Mouse (Mus musculus) hindbrain, embryonic 10.5 days (tissue): ENCODE results near the gene Eif4g3. TPM values are rescaled to one million over a fixed set of nuclear protein-coding genes. Genes with fewer than 3 reads are reported as not detected.
"Not testable (repeated sequence)": the region's sequence is repeated elsewhere in the genome, so short reads cannot be mapped to it uniquely, and the experiment has no call there.

ENCODE experiments used
- DNase-seq: peaks from one replicate; pipeline ENCODE4 v3.0.0-alpha.2; 2017; ENCODE audit warnings: low spot score
- H3K27ac ChIP-seq: fragments of 300-500 bp; sonication (generic); 2 replicates; pipeline ENCODE4 v1.5.1; 2016; ENCODE audit warnings: mild to moderate bottlenecking, moderate library complexity
- H3K27me3 ChIP-seq: fragments of 300-500 bp; sonication (generic); 2 replicates; pipeline ENCODE4 v1.6.1; 2016; ENCODE audit warnings: mild to moderate bottlenecking; ENCODE audit not compliant: poor library complexity, insufficient read depth, severe bottlenecking
- H3K36me3 ChIP-seq: fragments of 300-500 bp; sonication (generic); 2 replicates; pipeline ENCODE4 v1.6.1; 2016; ENCODE audit warnings: mild to moderate bottlenecking, moderate library complexity
- H3K4me1 ChIP-seq: fragments of 300-500 bp; sonication (generic); replicated peaks from 2 replicates; pipeline ENCODE4 v1.6.1; 2016; ENCODE audit warnings: mild to moderate bottlenecking
- H3K4me3 ChIP-seq: fragments of 300-500 bp; sonication (generic); 2 replicates; pipeline ENCODE4 v1.5.1; 2016; ENCODE audit warnings: mild to moderate bottlenecking, moderate library complexity
- H3K9me3 ChIP-seq: fragments of 300-500 bp; sonication (generic); 2 replicates; pipeline ENCODE4 v1.6.1; 2016; ENCODE audit warnings: mild to moderate bottlenecking, moderate library complexity
- WGBS: fragments of 180-500 bp; shearing (Covaris S2); methylation state at CpG from one replicate; pipeline ENCODE4 v1.1.7; 2016; 5-methylcytosine and 5-hydroxymethylcytosine counted together
- polyA plus RNA-seq: library from polyadenylated mRNA; unstranded; fragments of >200 nt; fragmentation: Nextera tagmentation; extraction: Ambion mirVana; gene quantifications from 2 replicates; pipeline ENCODE4 v1.2.1, GENCODE M21; 2016

The Eif4g3 gene
- polyA plus RNA-seq, 1 experiment from 2014 or later = 42.4 TPM

DNA sequence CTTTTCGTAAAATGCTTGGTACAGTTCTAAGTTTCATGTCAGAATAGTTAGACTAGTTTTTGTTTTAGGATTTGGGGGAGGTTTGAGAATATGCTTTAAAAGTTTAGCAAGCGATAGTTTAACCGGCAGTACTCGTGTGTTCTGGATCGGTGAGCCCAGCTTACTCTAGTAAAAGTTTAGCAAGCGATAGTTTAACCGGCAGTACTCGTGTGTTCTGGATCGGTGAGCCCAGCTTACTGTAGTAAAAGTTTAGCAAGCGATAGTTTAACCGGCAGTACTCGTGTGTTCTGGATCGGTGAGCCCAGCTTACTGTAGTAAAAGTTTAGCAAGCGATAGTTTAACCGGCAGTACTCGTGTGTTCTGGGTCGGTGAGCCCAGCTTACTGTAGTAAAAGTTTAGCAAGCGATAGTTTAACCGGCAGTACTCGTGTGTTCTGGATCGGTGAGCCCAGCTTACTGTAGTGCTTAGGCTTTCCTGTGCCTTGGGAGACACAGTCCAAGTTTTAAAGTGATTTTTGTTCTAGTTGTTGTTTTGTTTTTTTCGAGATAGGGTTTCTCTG, 64.5 kb downstream of the Eif4g3 start:
- WGBS = 97% methylated on average over 22 of the region's 22 CpGs
- H3K27ac ChIP-seq, H3K4me1 ChIP-seq, H3K9me3 ChIP-seq, H3K27me3 ChIP-seq, DNase-seq, H3K4me3 ChIP-seq: not testable (repeated sequence)
- peaks cover 68% of the 10 kb centered on the region for H3K36me3 ChIP-seq

DNA sequence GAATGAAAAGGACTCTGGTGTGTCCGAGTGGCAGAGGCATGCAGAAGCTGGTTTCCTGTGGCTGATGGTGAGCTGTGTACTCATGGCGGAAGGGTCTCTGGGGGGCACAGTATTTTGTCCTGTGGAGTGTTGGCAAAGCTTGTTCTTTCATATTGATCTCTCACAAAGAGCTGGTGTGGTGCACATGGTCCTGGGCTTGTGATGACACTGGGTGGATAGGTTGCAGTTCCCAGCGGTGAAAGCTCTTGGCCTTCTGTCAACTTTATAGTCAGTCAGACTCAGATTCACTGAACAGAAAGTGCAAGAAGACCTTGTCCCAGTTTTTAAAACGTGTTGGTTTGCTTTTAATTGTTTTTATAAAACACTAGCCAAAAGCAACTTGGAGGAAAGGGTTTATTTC, 68.3 kb downstream of the Eif4g3 start:
- H3K36me3 ChIP-seq = peaks cover 73% of the 10 kb centered on the region
- H3K4me1 ChIP-seq = no peaks in the 10 kb centered on the region
- no peak for DNase-seq
- no peak overlapping the region for H3K4me3 ChIP-seq
- no peaks in the 10 kb centered on the region for H3K9me3 ChIP-seq
- no peak overlapping the region for H3K27ac ChIP-seq
- WGBS = 86% methylated on average over 4 of the region's 4 CpGs
- H3K27me3 ChIP-seq = no peaks in the 10 kb centered on the region

DNA sequence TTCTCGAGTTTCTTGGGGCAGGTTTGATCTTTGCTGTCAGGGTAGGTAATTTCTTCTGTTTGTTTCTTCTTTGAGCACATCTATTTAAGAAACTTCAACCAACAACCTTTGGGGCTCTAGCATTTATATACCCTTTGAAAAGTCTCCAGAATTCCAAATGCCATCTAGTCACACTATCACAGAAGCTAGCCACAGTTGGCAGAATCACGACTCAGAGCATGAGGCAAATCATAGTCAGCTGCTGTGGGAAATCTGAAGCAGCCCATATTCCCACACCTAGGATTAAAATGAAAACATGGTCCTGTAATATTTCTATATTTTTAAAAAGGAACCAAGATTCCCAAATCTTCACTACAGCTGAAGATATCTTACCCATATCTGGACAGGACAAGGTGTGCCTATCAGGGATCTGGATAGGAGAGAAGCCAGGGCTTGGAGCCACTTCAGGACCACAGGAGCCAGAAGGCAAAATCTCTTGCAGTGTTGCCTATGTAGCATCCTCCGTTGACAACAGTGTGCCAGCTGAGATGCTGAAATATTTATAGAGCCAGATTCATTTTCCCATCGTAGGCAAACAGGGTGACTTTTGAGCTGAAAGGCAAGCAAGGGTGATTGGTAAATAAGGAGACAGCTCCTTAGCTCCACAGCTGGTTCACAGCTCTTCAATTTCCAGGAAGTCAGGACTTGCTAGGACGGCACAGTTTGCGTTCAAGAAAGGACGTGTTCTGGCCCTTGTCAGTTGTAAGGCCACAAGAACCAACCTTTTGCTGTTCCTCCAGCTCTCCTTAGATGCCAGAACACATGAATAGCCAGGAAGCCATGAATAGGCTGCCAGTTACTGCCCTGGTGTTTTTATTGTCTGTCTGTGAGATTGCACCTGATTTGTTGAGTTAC, 70.8 kb downstream of the Eif4g3 start:
- DNase-seq = no peak
- H3K27me3 ChIP-seq = no peaks in the 10 kb centered on the region
- no peak overlapping the region for H3K27ac ChIP-seq
- peaks cover 74% of the 10 kb centered on the region for H3K36me3 ChIP-seq
- H3K9me3 ChIP-seq = no peaks in the 10 kb centered on the region
- H3K4me1 ChIP-seq = no peaks in the 10 kb centered on the region
- WGBS = 88% methylated on average over 7 of the region's 7 CpGs
- H3K4me3 ChIP-seq = no peak overlapping the region

DNA sequence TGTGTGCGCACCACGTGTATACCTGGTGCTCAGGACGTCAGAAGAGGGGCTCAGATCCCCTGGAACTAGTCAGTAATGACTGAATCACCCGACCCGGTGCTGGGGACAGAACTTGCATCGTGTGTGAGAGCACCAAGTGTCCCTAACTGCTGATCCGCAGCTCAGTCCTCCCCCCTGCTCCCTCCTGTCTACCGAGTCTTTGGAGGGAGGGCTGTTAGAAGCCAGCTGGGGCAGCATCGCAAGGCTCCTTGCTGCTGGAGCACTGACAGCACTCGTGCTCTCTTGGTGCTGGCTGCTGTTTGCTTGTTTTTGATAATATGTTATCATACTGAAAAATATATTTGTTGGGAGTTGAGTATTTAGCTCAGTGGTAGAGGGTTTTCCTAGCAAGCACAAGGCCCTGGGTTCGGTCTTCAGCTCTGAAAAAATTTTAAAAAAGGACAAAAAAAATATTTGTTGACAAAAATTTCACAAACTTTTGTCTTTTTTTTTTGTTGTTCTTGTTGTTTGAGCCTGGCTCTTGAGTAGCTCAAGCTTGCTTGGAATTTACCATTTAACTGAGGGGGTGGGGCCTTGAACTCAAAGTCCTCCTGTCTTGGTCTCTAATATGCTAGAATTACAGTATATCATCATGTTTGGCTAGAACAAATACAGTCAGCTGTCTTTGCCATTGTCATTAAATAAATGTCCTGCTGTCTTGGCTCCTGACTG, 72.2 kb downstream of the Eif4g3 start:
- Histone ChIP-seq H3K9me3 (no peaks in the 10 kb centered on the region), H3K27ac (no peak overlapping the region), H3K36me3 (peaks cover 84% of the 10 kb centered on the region), H3K4me1 (no peaks in the 10 kb centered on the region), H3K27me3 (no peaks in the 10 kb centered on the region), H3K4me3 (no peak overlapping the region)
- no peak for DNase-seq
- WGBS = 90% methylated on average over 11 of the region's 11 CpGs

DNA sequence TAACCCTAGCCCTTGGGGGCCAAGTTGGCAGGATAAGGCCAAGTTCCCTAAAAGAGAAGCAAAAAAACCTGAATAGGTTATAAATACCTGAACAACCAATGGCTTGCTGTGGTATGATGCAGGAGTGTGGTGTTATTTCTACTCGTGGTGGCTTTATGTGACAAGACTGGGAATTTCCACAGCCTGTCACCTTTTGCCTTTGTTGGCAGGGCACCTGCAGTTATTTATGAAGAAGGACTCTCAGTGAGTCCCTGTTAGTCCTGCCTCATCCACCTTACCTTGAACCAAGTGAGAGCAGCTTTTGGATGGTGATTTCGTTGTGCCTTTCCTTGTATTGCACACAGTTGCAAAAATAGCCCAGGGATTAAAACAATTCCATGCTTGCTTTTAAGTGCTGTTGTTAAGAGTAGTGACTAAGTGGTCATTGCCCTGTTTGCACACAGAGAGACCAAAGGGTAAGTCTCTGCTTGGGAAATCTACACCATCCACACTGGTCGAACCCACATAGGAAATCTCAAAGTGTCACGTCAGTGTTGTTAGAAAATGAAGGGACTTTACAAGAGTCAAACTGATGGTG, 72.9 kb downstream of the Eif4g3 start:
- peaks cover 89% of the 10 kb centered on the region for H3K36me3 ChIP-seq
- no peak overlapping the region for H3K4me3 ChIP-seq
- DNase-seq = no peak
- H3K27me3 ChIP-seq = no peaks in the 10 kb centered on the region
- H3K4me1 ChIP-seq = no peaks in the 10 kb centered on the region
- WGBS = 92% methylated on average over 4 of the region's 4 CpGs
- no peaks in the 10 kb centered on the region for H3K9me3 ChIP-seq
- no peak overlapping the region for H3K27ac ChIP-seq

DNA sequence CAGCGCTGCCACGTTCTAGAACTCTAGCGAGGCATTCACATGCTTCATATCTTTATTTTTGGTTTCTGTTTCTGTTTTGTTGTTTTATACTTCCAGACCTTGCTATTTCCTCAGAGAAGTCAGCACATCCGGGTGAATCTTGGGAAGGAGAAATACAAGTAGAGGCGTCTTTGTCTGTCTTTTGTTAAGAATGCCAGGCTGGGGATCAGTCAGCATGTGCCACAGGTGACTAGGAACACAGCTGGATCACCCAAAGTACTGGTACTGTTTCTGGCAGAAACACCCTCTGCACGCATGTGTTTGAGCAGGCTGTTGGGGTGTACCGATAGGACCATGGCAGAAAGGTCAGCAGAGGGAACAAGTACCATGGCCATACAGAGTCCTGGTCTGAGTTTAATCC, 73.6 kb downstream of the Eif4g3 start:
- Histone ChIP-seq H3K36me3 (peaks cover 85% of the 10 kb centered on the region), H3K4me3 (no peak overlapping the region), H3K9me3 (no peaks in the 10 kb centered on the region), H3K27me3 (no peaks in the 10 kb centered on the region), H3K27ac (no peak overlapping the region), H3K4me1 (no peaks in the 10 kb centered on the region)
- 94% methylated on average over 7 of the region's 7 CpGs for WGBS
- no peak for DNase-seq

DNA sequence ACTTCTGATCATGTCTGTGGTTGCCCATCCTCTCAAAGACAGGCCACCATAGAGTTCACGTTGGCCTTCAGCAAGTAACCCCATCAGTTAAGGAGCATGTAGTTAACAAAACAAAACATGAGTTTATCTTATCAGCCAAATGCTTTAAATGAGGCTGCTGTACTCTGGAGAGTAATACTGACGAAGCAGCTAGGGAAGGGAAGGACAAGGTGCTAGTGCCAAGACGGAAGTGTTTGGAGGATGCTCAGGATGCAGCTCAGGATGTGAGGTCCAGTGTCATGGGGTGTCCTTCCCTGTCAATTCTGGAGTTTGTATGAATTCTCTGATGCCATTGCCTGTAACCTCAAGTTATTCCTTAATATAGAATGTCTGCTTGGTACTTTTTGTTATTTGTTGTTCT, 75.0 kb downstream of the Eif4g3 start:
- no peak overlapping the region for H3K27ac ChIP-seq
- H3K9me3 ChIP-seq = no peaks in the 10 kb centered on the region
- H3K36me3 ChIP-seq = peaks cover 82% of the 10 kb centered on the region
- no peak overlapping the region for H3K4me3 ChIP-seq
- no peak for DNase-seq
- H3K27me3 ChIP-seq = no peaks in the 10 kb centered on the region
- WGBS = 93% methylated on average over 3 of the region's 3 CpGs
- H3K4me1 ChIP-seq = no peaks in the 10 kb centered on the region

DNA sequence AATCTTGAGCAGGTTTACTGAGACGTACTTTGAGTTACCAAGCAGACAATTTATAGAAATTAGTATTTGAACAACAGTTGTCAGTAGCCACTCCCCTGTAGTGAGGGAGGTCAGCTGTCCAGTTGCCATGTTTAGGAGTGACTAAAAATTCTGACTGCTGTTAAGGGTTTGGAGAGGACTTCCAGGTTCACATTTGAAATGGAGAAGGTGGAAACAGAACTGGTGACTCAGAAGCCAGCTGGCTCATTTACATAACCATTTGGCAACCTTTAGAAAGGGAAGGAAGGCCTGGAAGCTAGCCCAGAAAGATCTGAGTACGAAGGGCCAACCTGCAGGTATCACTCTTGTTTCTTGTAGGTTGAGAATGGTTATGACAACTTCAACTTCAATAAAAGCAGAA, 75.8 kb downstream of the Eif4g3 start:
- WGBS = 90% methylated on average over 2 of the region's 2 CpGs
- no peak for DNase-seq

DNA sequence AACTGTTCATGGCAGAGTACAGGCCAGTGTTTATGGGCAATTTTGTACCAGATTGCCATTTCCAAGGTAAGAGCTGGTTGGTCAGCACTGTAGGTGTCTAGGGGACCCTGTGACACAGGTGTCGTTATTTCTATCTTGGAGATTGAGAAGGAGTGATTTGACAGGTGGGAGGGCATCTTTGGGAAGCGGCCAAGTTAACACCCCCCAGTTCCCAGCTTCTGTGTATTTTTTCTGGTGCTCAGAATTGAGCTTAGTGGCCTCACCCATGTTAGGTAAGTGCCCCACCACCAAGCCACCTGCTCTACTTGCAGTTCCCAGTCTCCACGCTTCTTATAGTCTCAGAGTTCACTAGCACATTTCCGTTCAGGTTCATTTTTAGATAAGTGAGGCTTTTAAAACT, 76.5 kb downstream of the Eif4g3 start:
- Histone ChIP-seq H3K4me3 (no peak overlapping the region), H3K27ac (no peak overlapping the region), H3K4me1 (no peaks in the 10 kb centered on the region), H3K36me3 (peaks cover 75% of the 10 kb centered on the region), H3K27me3 (no peaks in the 10 kb centered on the region), H3K9me3 (no peaks in the 10 kb centered on the region)
- 95% methylated on average over 4 of the region's 4 CpGs for WGBS
- no peak for DNase-seq

More for the DNA sequence above, 75.8 kb downstream of the Eif4g3 start:
- peaks cover 82% of the 10 kb centered on the region for H3K36me3 ChIP-seq
- no peaks in the 10 kb centered on the region for H3K27me3 ChIP-seq
- H3K27ac ChIP-seq = no peak overlapping the region
- no peaks in the 10 kb centered on the region for H3K4me1 ChIP-seq
- H3K9me3 ChIP-seq = no peaks in the 10 kb centered on the region
- H3K4me3 ChIP-seq = no peak overlapping the region

DNA sequence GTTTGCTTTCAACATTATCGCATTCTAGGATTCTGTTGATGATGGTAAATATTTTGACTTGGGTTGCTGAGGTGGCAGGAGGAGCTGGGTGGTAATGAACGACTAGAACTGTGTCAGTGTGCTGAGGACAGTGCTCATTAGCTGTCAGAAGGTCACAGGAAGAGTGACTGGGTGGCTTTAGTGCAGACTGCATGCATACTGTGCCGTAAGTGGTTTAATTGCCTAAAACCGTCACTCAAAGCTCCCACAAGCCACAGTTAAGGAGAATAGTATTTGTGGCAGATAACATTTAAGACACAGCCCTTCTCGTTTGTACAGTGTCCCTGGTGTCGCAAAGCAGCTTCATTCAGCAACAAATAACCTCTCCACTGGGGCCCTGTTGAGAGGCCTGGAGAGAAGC, 78.7 kb downstream of the Eif4g3 start:
- 0 out of 2 replicates have a peak, but pooled peaks cover 3% of the 10 kb centered on the region for H3K4me1 ChIP-seq
- no peak for DNase-seq
- peaks cover 72% of the 10 kb centered on the region for H3K36me3 ChIP-seq
- H3K9me3 ChIP-seq = no peaks in the 10 kb centered on the region
- H3K27ac ChIP-seq = no peak overlapping the region
- no peak overlapping the region for H3K4me3 ChIP-seq
- no peaks in the 10 kb centered on the region for H3K27me3 ChIP-seq
- 84% methylated on average over 6 of the region's 6 CpGs for WGBS

DNA sequence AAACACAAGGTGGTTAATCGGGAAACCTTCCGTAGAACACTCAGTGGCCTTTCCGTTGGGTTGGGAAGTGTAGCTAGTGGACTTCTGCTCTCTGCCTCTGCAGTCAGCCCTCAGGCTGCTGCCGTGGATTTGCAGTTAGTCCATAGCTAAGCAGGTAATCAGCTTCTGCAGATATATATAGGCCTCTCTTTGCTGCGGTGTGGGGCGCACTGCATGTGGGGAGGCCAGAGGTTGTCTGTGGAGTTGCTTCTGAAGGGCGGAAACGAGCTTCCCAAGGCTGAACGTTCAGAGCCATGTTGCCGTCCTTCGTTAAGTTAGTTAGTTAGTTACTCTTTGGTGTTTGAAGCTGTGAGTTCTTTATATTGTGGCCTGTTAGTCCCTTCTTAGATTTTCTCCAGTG, 80.3 kb downstream of the Eif4g3 start:
- Histone ChIP-seq H3K4me3 (no peak overlapping the region), H3K9me3 (no peaks in the 10 kb centered on the region), H3K27me3 (no peaks in the 10 kb centered on the region), H3K36me3 (peaks cover 72% of the 10 kb centered on the region), H3K4me1 (0 out of 2 replicates have a peak, but pooled peaks cover 3% of the 10 kb centered on the region), H3K27ac (no peak overlapping the region)
- no peak for DNase-seq
- 96% methylated on average over 11 of the region's 11 CpGs for WGBS

DNA sequence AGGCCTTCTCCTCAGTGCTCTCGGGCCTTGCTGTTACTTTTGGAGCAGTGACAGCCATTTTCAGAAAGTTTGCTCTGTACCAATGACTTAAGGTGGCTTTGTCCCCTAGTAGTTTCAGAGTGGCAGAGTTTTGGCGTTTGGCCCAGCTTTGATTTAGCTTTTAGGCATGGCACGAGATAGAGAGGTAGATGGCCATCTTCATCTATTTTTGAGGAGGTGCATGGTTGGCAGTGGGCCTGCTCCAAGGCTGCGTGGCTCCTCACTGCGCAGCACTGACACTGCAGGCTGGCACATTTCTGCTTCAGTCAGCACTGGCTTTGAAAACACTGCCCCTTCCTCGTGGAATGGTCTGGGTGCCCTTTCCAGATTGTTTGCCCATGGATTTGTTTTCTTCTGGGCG, 80.7 kb downstream of the Eif4g3 start:
- Histone ChIP-seq H3K27ac (no peak overlapping the region), H3K27me3 (no peaks in the 10 kb centered on the region), H3K9me3 (no peaks in the 10 kb centered on the region), H3K4me3 (no peak overlapping the region), H3K36me3 (peaks cover 72% of the 10 kb centered on the region), H3K4me1 (0 out of 2 replicates have a peak, but pooled peaks cover 3% of the 10 kb centered on the region)
- WGBS = 89% methylated on average over 7 of the region's 7 CpGs
- no peak for DNase-seq
